Mouse (Mus musculus) MEL-GATA-1-ER (cell line): ENCODE measurements around the gene Spast.

Source experiments
- DNase-seq: peaks from one replicate; pipeline ENCODE4 v3.0.0-alpha.2; 2012; ENCODE audit warnings: low read depth; ENCODE audit errors: extremely low read depth

The Spast gene

DNA sequence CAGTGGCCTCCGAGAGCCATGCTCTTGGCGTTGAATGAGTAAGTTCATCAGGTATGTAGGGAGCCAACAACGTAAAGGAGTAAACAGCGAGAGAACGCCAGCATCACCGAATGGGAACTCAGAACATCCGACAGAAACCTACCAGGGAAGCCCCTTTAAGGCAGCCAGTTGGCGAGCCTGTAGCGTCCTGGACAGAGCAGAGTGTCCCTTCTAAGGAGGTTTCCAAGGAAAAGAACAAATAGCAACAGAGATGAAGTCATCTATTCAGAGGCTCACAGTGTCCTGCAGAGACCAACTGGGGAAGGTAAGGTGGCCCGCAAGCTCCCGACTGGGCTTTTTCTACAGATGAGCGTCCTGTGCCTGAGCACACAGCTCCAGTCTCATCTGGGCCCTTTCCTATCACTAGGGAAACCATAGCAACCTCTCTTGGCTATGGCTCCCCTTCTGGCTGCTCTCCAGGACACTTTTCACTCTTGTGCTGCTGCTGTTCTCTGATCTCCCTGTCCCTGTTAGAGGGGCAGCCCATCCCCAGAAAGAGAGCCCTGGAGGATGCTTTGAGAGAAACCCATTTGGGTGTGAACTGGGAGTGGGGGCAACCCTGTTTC is 85.7 kb downstream of the Spast start:
- DNase-seq = no peak

DNA sequence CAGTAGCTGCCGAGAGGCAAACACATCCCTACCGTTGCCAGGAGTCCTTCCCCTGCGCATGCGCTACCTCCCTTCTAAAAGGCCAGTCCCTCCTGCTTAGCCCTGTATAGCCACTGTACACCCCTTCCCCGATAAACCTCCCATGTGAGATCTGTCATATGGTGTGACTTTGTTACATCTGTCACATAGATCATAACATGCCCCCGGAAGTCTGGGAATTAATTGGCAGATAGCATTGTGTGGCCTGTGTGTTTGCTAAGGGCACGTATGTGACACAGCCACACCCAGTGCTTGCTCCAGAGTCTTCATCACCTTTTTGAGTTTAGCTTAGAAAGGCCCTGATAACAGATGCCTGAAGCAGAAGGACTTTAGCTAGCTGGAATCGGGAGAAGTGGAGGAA is 91.3 kb downstream of the Spast start:
- DNase-seq = no peak

DNA sequence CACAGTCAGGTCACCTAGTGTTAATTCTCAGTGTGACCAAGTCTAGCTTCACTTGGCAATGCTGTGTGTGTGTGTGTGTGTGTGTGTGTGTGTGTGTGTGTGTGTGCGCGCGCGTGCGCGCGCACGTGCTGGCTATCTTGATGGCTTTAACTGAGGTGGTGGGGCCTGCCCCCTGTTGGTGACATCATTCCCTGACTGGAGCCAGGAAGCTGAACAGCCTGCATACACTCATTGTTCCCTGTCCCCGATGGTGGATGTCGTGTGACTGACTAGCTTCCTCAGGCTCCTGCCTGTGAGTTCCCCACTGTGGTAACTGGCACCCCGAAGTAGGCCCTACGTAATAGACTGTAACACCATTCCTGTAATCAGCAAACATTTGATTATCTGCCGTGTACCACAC is 92.7 kb downstream of the Spast start:
- DNase-seq = no peak

DNA sequence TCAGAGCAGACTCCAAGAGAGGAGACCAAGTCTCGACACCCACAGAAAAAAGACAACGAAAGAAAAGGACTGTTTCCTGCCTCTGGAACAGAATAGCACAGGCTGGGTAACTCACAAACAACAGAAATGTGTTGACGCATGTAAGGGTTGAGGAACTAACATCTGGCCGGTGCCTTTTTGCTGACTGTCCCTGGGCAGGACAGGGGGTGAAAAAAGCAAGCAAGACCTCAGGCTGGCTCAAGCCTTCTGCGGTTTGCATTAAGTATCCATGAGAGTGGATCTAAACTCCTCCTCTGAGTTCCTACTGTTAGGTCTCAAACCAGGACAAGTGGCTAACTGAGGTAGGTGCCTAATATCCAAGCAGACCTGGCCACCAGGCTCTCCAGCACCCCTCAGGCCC is 93.8 kb downstream of the Spast start:
- no peak for DNase-seq

DNA sequence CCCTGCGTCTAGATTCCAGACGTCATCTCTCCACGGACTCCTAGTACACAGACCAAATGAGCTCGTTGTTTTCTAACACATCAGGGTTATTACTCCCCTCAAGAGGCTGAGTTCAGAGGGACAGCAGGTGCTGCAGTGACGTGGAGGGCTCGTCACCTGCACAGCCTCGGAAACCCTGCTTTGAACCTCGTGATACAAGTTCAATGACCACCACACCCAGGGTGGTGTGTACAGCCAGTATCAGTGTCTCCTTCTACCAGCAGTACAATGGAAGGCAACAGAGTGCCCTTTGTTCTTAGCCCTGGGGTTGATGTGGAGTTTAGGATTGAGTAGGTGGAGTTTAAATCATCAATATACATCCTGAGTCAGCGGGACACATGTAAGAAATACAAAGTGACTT is 99.0 kb downstream of the Spast start:
- no peak for DNase-seq

DNA sequence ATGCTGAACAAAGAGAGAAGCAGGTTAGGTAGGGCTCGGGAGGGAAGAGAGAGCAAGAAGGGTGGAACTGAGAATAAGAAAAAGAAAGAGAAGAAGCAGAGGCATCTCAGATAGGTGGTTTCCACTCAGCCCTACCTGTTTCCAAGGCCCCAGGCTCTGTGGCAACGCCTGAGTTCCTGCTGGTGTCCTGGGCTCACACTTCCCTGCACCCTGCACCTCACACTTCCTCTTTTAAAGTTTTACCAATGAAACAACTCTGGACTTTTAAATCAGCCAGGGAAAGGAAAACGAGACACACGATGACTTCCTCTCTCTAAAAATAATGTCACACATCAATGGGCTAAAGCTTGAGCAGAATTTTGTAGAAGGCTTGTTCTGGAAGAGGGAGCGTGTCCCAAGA is 101.7 kb downstream of the Spast start:
- peak; percentile 51 for DNase-seq
